Mouse (Mus musculus) spleen, adult 2 months (tissue): ENCODE results near the gene Ube2d2b. TPM values are rescaled to one million over a fixed set of nuclear protein-coding genes. Genes with fewer than 3 reads are reported as not detected.

Experiments used
- DNase-seq, 2 experiments: peaks; one replicate each; pipeline versions ENCODE4 v3.0.0 to v3.0.0-alpha.2; 2012 to 2021; ENCODE audit warnings: low spot score in 2 of 2, low read depth in 1 of 2
- H3K27ac ChIP-seq: fragments of 200-500 bp; 2 replicates; pipeline ENCODE4 v1.5.1; 2012; ENCODE audit warnings: low read length, inconsistent platforms; ENCODE audit not compliant: insufficient read depth
- H3K27me3 ChIP-seq: fragments of 200-500 bp; 2 replicates; pipeline ENCODE4 v1.6.1; 2012; ENCODE audit warnings: mild to moderate bottlenecking, moderate library complexity, low read length, inconsistent platforms; ENCODE audit not compliant: control insufficient read depth, insufficient read depth
- H3K36me3 ChIP-seq: fragments of 200-500 bp; 2 replicates; pipeline ENCODE4 v1.6.1; 2012; ENCODE audit warnings: mild to moderate bottlenecking, low read length, inconsistent platforms; ENCODE audit not compliant: control insufficient read depth, insufficient read depth
- H3K4me1 ChIP-seq: fragments of 200-500 bp; 2 replicates; pipeline ENCODE4 v1.6.1; 2011; ENCODE audit warnings: inconsistent platforms; ENCODE audit not compliant: control insufficient read depth, insufficient read depth, insufficient read length
- H3K4me3 ChIP-seq: fragments of 200-500 bp; 2 replicates; pipeline ENCODE4 v1.5.1; 2011; ENCODE audit warnings: mild to moderate bottlenecking, inconsistent platforms; ENCODE audit not compliant: insufficient read depth, insufficient read length; ENCODE audit errors: extremely low read depth
- CTCF ChIP-seq: fragments of 200-500 bp; IDR thresholded peaks from 2 replicates; pipeline ENCODE4 v1.5.1; 2011; ENCODE audit warnings: mild to moderate bottlenecking, inconsistent platforms; ENCODE audit not compliant: insufficient read depth, insufficient read length, insufficient replicate concordance; ENCODE audit errors: extremely low read depth
- POLR2A ChIP-seq: fragments of 200-500 bp; IDR thresholded peaks from 2 replicates; pipeline ENCODE4 v1.6.1; 2011; ENCODE audit warnings: low read depth, low read length, inconsistent platforms
- WGBS: fragments of 180-500 bp; shearing (Covaris S2); methylation state at CpG from one replicate; pipeline ENCODE4 v1.1.7; 2018; 5-methylcytosine and 5-hydroxymethylcytosine counted together
- polyA plus RNA-seq: library from polyadenylated mRNA; depleted of rRNA; stranded (reverse); fragments of >200 nt; gene quantifications from 2 replicates; pipeline ENCODE4 v1.2.3, GENCODE M21; 2012; rRNA removed

Ube2d2b gene
- polyA plus RNA-seq, 1 experiment: not detected

DNA sequence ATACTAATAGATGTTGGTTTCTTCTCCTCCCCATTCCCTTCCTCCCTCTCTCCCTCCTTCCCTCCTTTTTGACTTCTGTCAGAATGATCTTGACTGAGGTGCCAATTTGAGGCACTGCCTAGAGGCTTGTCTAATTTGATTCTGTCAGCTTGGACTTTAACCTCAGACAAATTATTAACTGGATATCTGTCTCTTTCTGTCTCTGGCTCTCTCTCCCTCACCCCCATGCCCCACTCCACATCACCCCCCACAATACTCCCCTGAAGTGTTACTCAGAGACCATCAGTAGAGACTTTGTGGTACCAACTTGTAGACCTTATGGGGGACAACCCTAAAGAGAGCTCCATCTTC, 45.3 kb downstream of the Ube2d2b start:
- H3K4me3 ChIP-seq: no peak overlapping the region
- no peaks in the 10 kb centered on the region for H3K36me3 ChIP-seq
- no peaks in the 10 kb centered on the region for H3K27me3 ChIP-seq
- H3K4me1 ChIP-seq: no peaks in the 10 kb centered on the region
- DNase-seq: no peak
- no peak overlapping the region for H3K27ac ChIP-seq
- TF ChIP-seq POLR2A (no peak), CTCF (no peak)

DNA sequence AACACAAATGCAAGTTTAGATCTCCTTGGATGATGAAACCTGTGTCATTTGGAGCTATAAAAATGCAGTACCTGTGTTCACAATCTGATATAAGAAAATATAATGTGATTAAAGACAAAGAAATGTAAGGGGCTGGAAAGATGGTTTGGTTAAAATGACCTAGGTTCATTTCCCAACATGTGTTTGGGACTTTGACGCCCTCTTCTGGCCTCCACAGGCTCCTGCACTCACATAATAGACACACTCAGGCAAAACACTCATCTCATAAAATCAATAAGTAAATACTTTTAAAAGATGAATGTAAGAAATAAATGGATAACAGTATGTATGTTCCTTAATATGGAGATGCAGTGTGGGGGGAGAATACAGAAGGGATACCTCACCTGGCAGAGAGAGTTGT, 47.2 kb downstream of the Ube2d2b start:
- Histone ChIP-seq H3K27me3 (no peaks in the 10 kb centered on the region), H3K36me3 (no peaks in the 10 kb centered on the region), H3K4me3 (no peak overlapping the region), H3K27ac (no peak overlapping the region), H3K4me1 (no peaks in the 10 kb centered on the region)
- no peak for DNase-seq
- WGBS: 86% methylated on average over 1 of the region's 1 CpGs
- TF ChIP-seq POLR2A: no peak
- no peak for TF ChIP-seq CTCF

DNA sequence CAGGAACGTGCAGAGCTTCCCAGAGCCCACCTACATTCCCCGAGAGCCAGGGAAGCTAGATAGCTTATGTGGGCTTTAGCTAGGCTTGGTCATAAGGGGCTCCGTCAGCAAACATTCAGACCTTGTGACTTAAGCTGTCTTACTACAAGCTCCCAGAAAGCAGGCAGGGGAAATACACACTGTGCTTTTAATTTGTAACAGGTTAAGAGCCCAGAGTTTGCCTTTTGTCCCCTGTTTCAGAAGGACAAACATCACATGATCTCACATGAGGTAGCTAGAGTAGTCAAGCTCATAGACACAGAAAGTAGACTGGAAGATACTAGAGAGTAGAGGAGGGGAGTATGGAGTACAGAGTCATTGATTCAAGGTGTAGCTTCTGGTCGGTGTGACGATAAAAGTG, 50.8 kb downstream of the Ube2d2b start:
- no peak for TF ChIP-seq POLR2A
- TF ChIP-seq CTCF: no peak
- no peak for DNase-seq
- Histone ChIP-seq H3K27ac (no peak overlapping the region), H3K4me1 (no peaks in the 10 kb centered on the region), H3K27me3 (no peaks in the 10 kb centered on the region), H3K36me3 (no peaks in the 10 kb centered on the region), H3K4me3 (no peak overlapping the region)
- 89% methylated on average over 5 of the region's 5 CpGs for WGBS

Other genes with a start within 250 kb of the Ube2d2b start
- 1.5 and 2.8 TPM in 2 replicates for gene Rpap2, start 232.7 kb upstream of the Ube2d2b start, polyA plus RNA-seq
- gene Glmn, start 232.2 kb upstream of the Ube2d2b start, polyA plus RNA-seq: 0.16 and 0.25 TPM in 2 replicates
- gene Gfi1, start 104.1 kb upstream of the Ube2d2b start, polyA plus RNA-seq: 10.6 and 18.3 TPM in 2 replicates
- 6.2 and 6.6 TPM in 2 replicates for gene Evi5, start 45.0 kb downstream of the Ube2d2b start, polyA plus RNA-seq
- 24.1 and 29.9 TPM in 2 replicates for gene Rpl5, start 70.4 kb downstream of the Ube2d2b start, polyA plus RNA-seq
- 1.6 and 2.2 TPM in 2 replicates for gene Fam69a, start 157.0 kb downstream of the Ube2d2b start, polyA plus RNA-seq
- gene Mtf2, start 235.6 kb downstream of the Ube2d2b start, polyA plus RNA-seq: 8.0 and 11.1 TPM in 2 replicates